Mouse (Mus musculus) thymus, postnatal 10 days (tissue): Measurements from ENCODE around the gene Serinc2.

ENCODE experiments used
- DNase-seq, 2 experiments: peaks; one replicate each; pipeline ENCODE4 v3.0.0; 2021; ENCODE audit warnings: low spot score in 2 of 2

The Serinc2 gene

GRCm38 (mm10) chr4:130297123-130297529 lies 18.1 kb upstream of the Serinc2 start:
- DNase-seq: no peak

GRCm38 (mm10) chr4:130296243-130296965 lies 17.4 kb upstream of the Serinc2 start:
- DNase-seq: no peak

- no peak for DNase-seq
Observed at GRCm38 (mm10) chr4:130295047-130295745, 16.2 kb upstream of the Serinc2 start.

- no peak for DNase-seq
Observed at GRCm38 (mm10) chr4:130294513-130294912, 15.5 kb upstream of the Serinc2 start.

- DNase-seq: peak; percentile 18 to 68
Observed at GRCm38 (mm10) chr4:130292271-130292670, 13.3 kb upstream of the Serinc2 start.

GRCm38 (mm10) chr4:130289824-130290223 lies 10.8 kb upstream of the Serinc2 start:
- DNase-seq: no peak

- DNase-seq: no peak
Observed at GRCm38 (mm10) chr4:130286531-130286930, 7.5 kb upstream of the Serinc2 start.

- DNase-seq: no peak
Observed at GRCm38 (mm10) chr4:130283826-130284225, 4.8 kb upstream of the Serinc2 start.

- DNase-seq: no peak
Observed at GRCm38 (mm10) chr4:130282856-130283255, 3.9 kb upstream of the Serinc2 start.

GRCm38 (mm10) chr4:130276573-130277176 lies 2.3 kb downstream of the Serinc2 start:
- DNase-seq: no peak

GRCm38 (mm10) chr4:130275823-130276105 lies 3.2 kb downstream of the Serinc2 start:
- no peak for DNase-seq

GRCm38 (mm10) chr4:130275016-130275822 lies 3.8 kb downstream of the Serinc2 start:
- DNase-seq: no peak

GRCm38 (mm10) chr4:130274346-130275015 lies 4.5 kb downstream of the Serinc2 start:
- no peak for DNase-seq

- no peak for DNase-seq
Observed at GRCm38 (mm10) chr4:130273698-130274345, 5.2 kb downstream of the Serinc2 start.

- DNase-seq: no peak
Observed at GRCm38 (mm10) chr4:130270611-130271347, 8.2 kb downstream of the Serinc2 start.

GRCm38 (mm10) chr4:130270089-130270488 lies 8.9 kb downstream of the Serinc2 start:
- DNase-seq: no peak

- no peak for DNase-seq
Observed at GRCm38 (mm10) chr4:130268736-130269135, 10.3 kb downstream of the Serinc2 start.

- no peak for DNase-seq
Observed at GRCm38 (mm10) chr4:130267069-130267468, 11.9 kb downstream of the Serinc2 start.

- no peak for DNase-seq
Observed at GRCm38 (mm10) chr4:130266601-130267000, 12.4 kb downstream of the Serinc2 start.

GRCm38 (mm10) chr4:130264698-130265349 lies 14.2 kb downstream of the Serinc2 start:
- DNase-seq: peak in 1 of 2 experiments; percentile 58
